Mouse (Mus musculus) testis, adult 2 months (tissue): ENCODE results near the gene Strn.

Experiments
- CTCF ChIP-seq: fragments of 200-500 bp; IDR thresholded peaks from 2 replicates; pipeline ENCODE4 v1.5.1; 2012; ENCODE audit warnings: low read depth, mild to moderate bottlenecking, inconsistent platforms, low read length, moderate library complexity; ENCODE audit not compliant: control insufficient read depth, insufficient read depth, insufficient replicate concordance
- POLR2A ChIP-seq: fragments of 200-500 bp; IDR thresholded peaks from 2 replicates; pipeline ENCODE4 v1.6.1; 2012; ENCODE audit warnings: low read depth, mild to moderate bottlenecking, inconsistent platforms, low read length, moderate library complexity; ENCODE audit not compliant: control insufficient read depth

GRCm38 (mm10) chr17:78735731-78736472 is 1.1 kb downstream of the Strn start:
- TF ChIP-seq CTCF (no peak), POLR2A (no peak)
